Mouse (Mus musculus) yolk sac, embryonic 10.5 days (tissue): ENCODE data around the gene Scand1.
A peak's percentile ranks its signal among the peaks of the same experiment; 100 is the strongest.

Source experiments
- DNase-seq: peaks from one replicate; pipeline ENCODE4 v3.0.0-alpha.2; 2017; ENCODE audit warnings: low spot score

Gene Scand1

GRCm38 (mm10) chr2:156312297-156312897, at the start of gene Scand1, which contains the start of gene Cnbd2:
Gene Scand1, minus strand, starts transcription at chr2:156312704.
Gene Cnbd2, plus strand, starts transcription at chr2:156312299.
- peak; percentile 90 for DNase-seq

GRCm38 (mm10) chr2:156356031-156356430, 43.5 kb upstream of the Scand1 start:
- DNase-seq = peak; percentile 82

- peak; percentile 15 for DNase-seq
These were observed 40.8 kb upstream of the Scand1 start for GRCm38 (mm10) chr2:156353265-156353692.

GRCm38 (mm10) chr2:156352413-156353165, 40.1 kb upstream of the Scand1 start:
- no peak for DNase-seq

GRCm38 (mm10) chr2:156351243-156351642, 38.7 kb upstream of the Scand1 start:
- no peak for DNase-seq

- DNase-seq = no peak
These were observed 36.9 kb upstream of the Scand1 start for GRCm38 (mm10) chr2:156349286-156349848.

- no peak for DNase-seq
These were observed 36.3 kb upstream of the Scand1 start for GRCm38 (mm10) chr2:156348812-156349211.

GRCm38 (mm10) chr2:156344775-156345532, 32.5 kb upstream of the Scand1 start:
- DNase-seq = peak; percentile 11

GRCm38 (mm10) chr2:156340078-156340477, 27.6 kb upstream of the Scand1 start:
- no peak for DNase-seq

- DNase-seq = no peak
These were observed 19.0 kb upstream of the Scand1 start for GRCm38 (mm10) chr2:156331446-156331965.

GRCm38 (mm10) chr2:156330681-156331080, 18.2 kb upstream of the Scand1 start:
- no peak for DNase-seq

- peak; percentile 86 for DNase-seq
These were observed 12.2 kb upstream of the Scand1 start for GRCm38 (mm10) chr2:156324681-156325080.

- DNase-seq = peak; percentile 80
These were observed 11.6 kb upstream of the Scand1 start for GRCm38 (mm10) chr2:156324116-156324588.

- no peak for DNase-seq
These were observed 9.0 kb upstream of the Scand1 start for GRCm38 (mm10) chr2:156321538-156321937.

GRCm38 (mm10) chr2:156318491-156318890, 6.0 kb upstream of the Scand1 start:
- DNase-seq = no peak

- no peak for DNase-seq
These were observed 2.3 kb upstream of the Scand1 start for GRCm38 (mm10) chr2:156314811-156315210.

- DNase-seq = no peak
These were observed 649 bp upstream of the Scand1 start for GRCm38 (mm10) chr2:156313153-156313552.

GRCm38 (mm10) chr2:156311841-156312291, 638 bp downstream of the Scand1 start:
- DNase-seq = no peak

GRCm38 (mm10) chr2:156311441-156311840, 1.1 kb downstream of the Scand1 start:
- DNase-seq = no peak

- no peak for DNase-seq
These were observed 1.6 kb downstream of the Scand1 start for GRCm38 (mm10) chr2:156310945-156311344.

GRCm38 (mm10) chr2:156310455-156310854, 2.0 kb downstream of the Scand1 start:
- DNase-seq = no peak

- DNase-seq = no peak
These were observed 2.6 kb downstream of the Scand1 start for GRCm38 (mm10) chr2:156309948-156310347.
